Mouse (Mus musculus) spleen, adult 2 months (tissue): ENCODE measurements at regions not wholly inside any gene's neighbourhood (a gene's known extent, or its start where the extent isn't known, plus 50 kb on each side); places are given as distances from the start of the nearest gene placed in this dataset.

ENCODE experiments used
- CTCF ChIP-seq: fragments of 200-500 bp; IDR thresholded peaks from 2 replicates; pipeline ENCODE4 v1.5.1; 2011; ENCODE audit warnings: mild to moderate bottlenecking, inconsistent platforms; ENCODE audit not compliant: insufficient read depth, insufficient read length, insufficient replicate concordance; ENCODE audit errors: extremely low read depth
- POLR2A ChIP-seq: fragments of 200-500 bp; IDR thresholded peaks from 2 replicates; pipeline ENCODE4 v1.6.1; 2011; ENCODE audit warnings: low read depth, low read length, inconsistent platforms

DNA sequence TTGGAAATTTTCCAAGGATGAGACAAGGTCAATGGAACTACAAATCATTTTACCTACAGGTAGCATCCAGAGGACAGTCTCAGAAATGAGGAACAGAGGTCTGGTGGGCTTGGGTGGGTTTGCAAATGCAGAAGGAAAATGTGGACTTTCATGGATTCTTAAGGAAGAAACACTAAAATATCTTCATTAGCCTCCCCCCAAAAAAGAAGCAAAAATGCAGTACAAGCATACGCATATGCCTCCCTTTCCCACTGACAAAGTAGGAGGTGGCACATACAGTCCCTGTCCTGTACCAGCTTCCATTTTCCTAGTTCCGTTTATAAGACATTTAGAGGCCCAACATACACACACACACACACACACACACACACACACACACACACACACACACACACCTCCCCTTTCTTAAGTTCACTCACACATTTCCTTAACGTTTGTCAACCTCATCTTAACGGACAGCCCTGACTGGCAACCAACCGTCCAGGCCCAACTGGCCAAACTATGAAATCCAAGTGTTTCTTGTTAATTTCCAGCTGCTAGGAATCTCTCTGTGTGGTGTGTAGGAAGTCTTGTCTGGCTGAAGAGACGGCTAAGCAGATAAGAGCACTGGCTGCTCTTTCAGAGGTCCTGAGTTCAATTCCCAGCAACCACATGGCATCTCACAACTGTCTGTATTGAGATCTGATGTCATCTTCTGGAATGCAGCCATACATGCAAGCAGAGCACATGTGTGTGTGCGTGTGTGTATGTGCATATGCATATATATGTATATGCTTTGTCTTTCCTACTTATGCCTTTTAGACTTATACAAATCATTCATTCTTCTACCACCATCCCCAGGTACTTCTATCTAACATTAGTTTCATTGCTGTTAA lies 206.6 kb upstream of the Hnrnpa3 start:
- TF ChIP-seq CTCF (no peak), POLR2A (no peak)
